Mouse (Mus musculus): ENCODE results near the gene Ccdc117.

- TF ChIP-seq CTCF (IDR thresholded peaks at IDR 0.05; ENCODE audit: low read depth) (no peak), EP300 (IDR thresholded peaks at IDR 0.05; ENCODE audit: low read depth) (no peak)
Measured at GRCm38 (mm10) chr11:5505856-5506575, 36.0 kb downstream of the Ccdc117 start.

All from heart, postnatal 0 days (tissue).